In the genomic region with DNA sequence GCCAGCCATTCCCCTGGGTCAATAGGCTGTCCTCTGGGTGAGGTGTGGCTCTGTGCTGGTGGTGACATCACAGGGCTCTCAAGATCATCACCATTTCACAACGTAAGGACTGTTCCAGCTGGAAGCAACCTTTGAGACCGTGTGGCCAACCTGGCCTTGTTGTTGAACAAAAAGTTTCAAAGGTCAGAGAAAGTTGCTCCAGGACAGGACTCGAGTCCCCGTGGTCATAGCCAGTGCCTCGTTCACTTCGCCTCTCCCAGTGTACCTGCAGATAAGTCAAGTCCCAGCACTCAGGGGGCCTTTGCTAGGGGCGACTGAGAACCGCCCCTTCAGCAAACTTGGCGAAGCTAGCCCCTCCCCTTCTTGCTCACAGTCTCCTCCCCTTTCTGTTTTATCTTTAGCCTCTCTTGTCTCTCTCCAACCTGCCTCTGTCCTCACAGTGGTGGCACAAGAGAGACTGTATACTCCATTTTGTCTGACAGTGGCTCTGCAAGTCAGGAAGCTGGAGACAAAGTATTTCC, we compare ENCODE assay signal across 8 mouse cellular contexts. TPM values are rescaled to one million over a fixed set of nuclear protein-coding genes. Genes with fewer than 3 reads are reported as not detected.
DNase-seq lines count a peak whose midpoint lies in the region; ATAC-seq lines count a peak whose summit lies in the region.

No protein-coding gene starts in this region.

- no peaks in the 10 kb centered on the region for H3K9me3 ChIP-seq in heart, embryonic 11.5 days (replicated peaks; ENCODE audit: control insufficient read depth, low read length)
- H3K9me3 ChIP-seq in midbrain, embryonic 13.5 days: no peaks in the 10 kb centered on the region

- no peak overlapping the region for H3K4me3 ChIP-seq in heart, embryonic 11.5 days (ENCODE audit: low read depth, low read length)
- H3K4me3 ChIP-seq in midbrain, embryonic 13.5 days (replicated peaks): no peak overlapping the region

- intact Hi-C loops in heart, postnatal 25 days (cut with DNase I): no loop called here
- intact Hi-C loops in left cerebral cortex, postnatal 4 days (cut with DNase I): no loop called here

- no peak for DNase-seq in heart, postnatal 25 days (ENCODE audit: low spot score)
- peak; percentile 52 for DNase-seq in adrenal gland, adult 8-10 months
- DNase-seq in kidney, adult 9 months: peak; percentile 84
- no peak for DNase-seq in left cerebral cortex, postnatal 4 days
- no peak for DNase-seq in testis, postnatal 14 days (ENCODE audit: low spot score)

- H3K4me2 ChIP-seq in heart, embryonic 11.5 days: peak overlapping the region; percentile 41
- H3K4me2 ChIP-seq in midbrain, embryonic 13.5 days (replicated peaks): no peak overlapping the region

- no peaks in the 10 kb centered on the region for H3K36me3 ChIP-seq in heart, embryonic 11.5 days (ENCODE audit: control insufficient read depth, insufficient read depth, low read length)
- no peaks in the 10 kb centered on the region for H3K36me3 ChIP-seq in midbrain, embryonic 13.5 days

- WGBS in heart, embryonic 11.5 days (ENCODE audit: insufficient replicate concordance): 17% methylated on average over 9 of the region's 9 CpGs
- WGBS in midbrain, embryonic 13.5 days: 34% methylated on average over 9 of the region's 9 CpGs

- ATAC-seq in heart, embryonic 11.5 days (replicated peaks; ENCODE audit: insufficient number of reproducible peaks, low FRiP score, low TSS enrichment): peak; percentile 80
- peak; percentile 30; the same call in 1 of the 2 replicates for ATAC-seq in megakaryocyte, adult 5-6 weeks (ENCODE audit: poor library complexity, severe bottlenecking)
- ATAC-seq in midbrain, embryonic 13.5 days: no peak

- no peaks in the 10 kb centered on the region for H3K27me3 ChIP-seq in heart, embryonic 11.5 days (ENCODE audit: control insufficient read depth, insufficient read depth, low read length)
- H3K27me3 ChIP-seq in midbrain, embryonic 13.5 days: no peaks in the 10 kb centered on the region

- no peak overlapping the region for H3K9ac ChIP-seq in heart, embryonic 11.5 days (ENCODE audit: low read depth, low read length)
- H3K9ac ChIP-seq in midbrain, embryonic 13.5 days (replicated peaks): no peak overlapping the region

- H3K4me1 ChIP-seq in heart, embryonic 11.5 days (ENCODE audit: control insufficient read depth, insufficient read depth, low read length): peaks cover 9% of the 10 kb centered on the region
- peaks cover 3% of the 10 kb centered on the region; the same call in 1 of the 2 replicates for H3K4me1 ChIP-seq in midbrain, embryonic 13.5 days (replicated peaks)

- H3K27ac ChIP-seq in heart, embryonic 11.5 days (ENCODE audit: low read depth, low read length): no peak overlapping the region
- no peak overlapping the region for H3K27ac ChIP-seq in midbrain, embryonic 13.5 days

RNA-seq across cellular contexts. Expression of a gene that starts 22.6 kb away (rescaled TPM):
- polyA plus RNA-seq in heart, embryonic 11.5 days (2014; fragmentation: Nextera tagmentation; extraction: Ambion mirVana): 31.0 and 37.6 TPM in 2 replicates
- total RNA-seq in heart, postnatal 25 days (2021): 10 to 100 TPM; 27.8 to 34.0 TPM
- 10 to 100 TPM; 44.4 to 79.1 (median 59.9) TPM for total RNA-seq in adrenal gland, adult 8-10 months (2022)
- 36.8 and 38.4 TPM in 2 replicates for total RNA-seq in megakaryocyte, adult 5-6 weeks (2015)
- total RNA-seq in megakaryocyte, adult 5-6 weeks (2017): 39.2 and 40.5 TPM in 2 replicates
- 10 to 100 TPM; 61.0 to 67.1 TPM for total RNA-seq in left cerebral cortex, postnatal 4 days (2021)
- 30.8 and 35.3 TPM in 2 replicates for polyA plus RNA-seq in midbrain, embryonic 13.5 days (2015; fragmentation: Nextera tagmentation; extraction: Ambion mirVana)

Comparison
In these comparisons a context has a peak if more than half of its experiments do, and no peak if none do; other contexts are left out.
1. DNase-seq: peak in adrenal gland, adult 8-10 months (single experiment) and kidney, adult 9 months (single experiment); none in heart, postnatal 25 days (single experiment), left cerebral cortex, postnatal 4 days (single experiment) and testis, postnatal 14 days (single experiment).